Comparison of ENCODE assay signal across 9 mouse cellular contexts in the genomic region with DNA sequence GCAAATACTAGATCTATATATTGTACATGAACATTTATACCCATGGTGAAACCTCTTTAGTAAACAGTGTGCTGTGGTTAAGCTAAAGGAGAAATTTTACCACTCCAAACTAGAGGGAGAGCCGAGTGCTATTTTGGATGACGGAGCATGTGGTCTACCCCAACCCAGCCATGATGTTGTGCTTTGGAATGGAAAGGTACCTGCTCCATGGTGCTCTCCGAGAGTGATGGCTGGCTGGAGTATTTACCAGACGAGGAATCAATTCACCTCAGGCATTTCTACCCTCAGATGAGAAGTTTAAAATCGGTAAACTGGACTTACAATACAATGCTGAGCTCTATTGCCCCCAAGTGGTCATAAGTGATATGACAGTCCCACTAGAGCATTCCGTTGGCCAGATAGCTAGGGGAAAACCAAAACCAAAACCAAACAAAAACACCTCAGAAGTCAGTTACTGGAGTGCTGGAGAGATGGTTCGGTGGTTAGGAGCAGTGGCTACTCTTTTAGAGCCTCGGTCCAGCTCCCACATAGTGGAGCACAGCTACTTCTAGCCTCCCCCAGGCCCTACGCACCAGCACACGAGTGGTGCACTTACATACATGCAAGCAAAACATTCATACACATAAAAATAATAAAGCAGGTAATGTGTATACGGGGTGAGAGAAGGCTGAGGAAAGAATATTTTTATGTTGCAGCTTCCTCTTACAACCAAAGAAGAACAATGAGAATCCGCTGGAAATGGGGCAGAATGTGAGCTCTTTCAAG.
DNase-seq lines count a peak whose midpoint lies in the region; ATAC-seq and TF ChIP-seq lines count a peak whose summit lies in the region.
"Had no signal": no experiment of that assay in that cellular context is flagged by ENCODE, and none has a peak within 500 bp of the region (broad histone marks: within the 10 kb centered on the region; RNA-seq: fewer than 3 reads in every experiment).

No protein-coding gene starts in this region.

- H3K36me3 ChIP-seq in intestine, embryonic 14.5 days (ENCODE audit: control insufficient read depth, insufficient read depth, low read length): peaks cover 7% of the 10 kb centered on the region
- no peaks in the 10 kb centered on the region for H3K36me3 ChIP-seq in intestine, embryonic 16.5 days (ENCODE audit: control insufficient read depth, insufficient read depth, low read length)
- no peaks in the 10 kb centered on the region for H3K36me3 ChIP-seq in midbrain, embryonic 11.5 days (ENCODE audit: control insufficient read depth, insufficient read depth, low read length)

- no peaks in the 10 kb centered on the region for H3K27me3 ChIP-seq in intestine, embryonic 14.5 days (replicated peaks; ENCODE audit: control insufficient read depth, insufficient read depth, low read length)
- no peaks in the 10 kb centered on the region for H3K27me3 ChIP-seq in intestine, embryonic 16.5 days (replicated peaks; ENCODE audit: control insufficient read depth, insufficient read depth, low read length)
- H3K27me3 ChIP-seq in Patski: no peaks in the 10 kb centered on the region
- H3K27me3 ChIP-seq in midbrain, embryonic 11.5 days (ENCODE audit: control insufficient read depth, insufficient read depth, low read length): no peaks in the 10 kb centered on the region
- H3K27me3 ChIP-seq: embryonic facial prominence, embryonic 13.5 days had no signal

- WGBS in intestine, embryonic 14.5 days: 58% methylated on average over 12 of the region's 12 CpGs
- WGBS in intestine, embryonic 16.5 days: 55% methylated on average over 12 of the region's 12 CpGs
- 65% methylated on average over 12 of the region's 12 CpGs for WGBS in midbrain, embryonic 11.5 days

- in situ Hi-C loops in Patski (cut with MboI; ENCODE audit: low pct_unique_long_range_greater_than_20kb): no loop called here

- ATAC-seq in intestine, embryonic 14.5 days (replicated peaks; ENCODE audit: low FRiP score, low TSS enrichment, low read depth): no peak
- no peak for ATAC-seq in intestine, embryonic 16.5 days
- peak; percentile 44 for ATAC-seq in Patski
- ATAC-seq in midbrain, embryonic 11.5 days (ENCODE audit: low FRiP score): no peak

- H3K9me3 ChIP-seq in intestine, embryonic 14.5 days (ENCODE audit: control insufficient read depth, low read length): no peaks in the 10 kb centered on the region
- no peaks in the 10 kb centered on the region for H3K9me3 ChIP-seq in intestine, embryonic 16.5 days (ENCODE audit: control insufficient read depth, low read length)
- H3K9me3 ChIP-seq in midbrain, embryonic 11.5 days (ENCODE audit: control insufficient read depth, low read length): no peaks in the 10 kb centered on the region
- H3K9me3 ChIP-seq: embryonic facial prominence, embryonic 13.5 days had no signal

- H3K4me1 ChIP-seq in intestine, embryonic 14.5 days (replicated peaks; ENCODE audit: control insufficient read depth, insufficient read depth, low read length): no peaks in the 10 kb centered on the region
- no peaks in the 10 kb centered on the region for H3K4me1 ChIP-seq in intestine, embryonic 16.5 days (ENCODE audit: control insufficient read depth, insufficient read depth, low read length)
- 0 out of 2 replicates have a peak, but pooled peaks cover 2% of the 10 kb centered on the region for H3K4me1 ChIP-seq in midbrain, embryonic 11.5 days (ENCODE audit: control insufficient read depth, insufficient read depth, low read length)

- H3K4me3 ChIP-seq in intestine, embryonic 14.5 days (ENCODE audit: low read depth, low read length): no peak overlapping the region
- H3K4me3 ChIP-seq in intestine, embryonic 16.5 days (ENCODE audit: low read length): no peak overlapping the region
- H3K4me3 ChIP-seq in midbrain, embryonic 11.5 days (ENCODE audit: low read depth, low read length): no peak overlapping the region
- H3K4me3 ChIP-seq: embryonic facial prominence, embryonic 13.5 days had no signal

- no peak overlapping the region for H3K9ac ChIP-seq in intestine, embryonic 14.5 days (ENCODE audit: low read length)
- H3K9ac ChIP-seq in intestine, embryonic 16.5 days (ENCODE audit: low read depth, low read length): no peak overlapping the region
- H3K9ac ChIP-seq in midbrain, embryonic 11.5 days (ENCODE audit: low read length): no peak overlapping the region
- H3K9ac ChIP-seq: embryonic facial prominence, embryonic 13.5 days had no signal

- H3K27ac ChIP-seq in intestine, embryonic 14.5 days (ENCODE audit: low read depth): no peak overlapping the region
- H3K27ac ChIP-seq in intestine, embryonic 16.5 days (ENCODE audit: low read length): no peak overlapping the region
- H3K27ac ChIP-seq in midbrain, embryonic 11.5 days (ENCODE audit: low read depth, low read length): no peak overlapping the region
- H3K27ac ChIP-seq: embryonic facial prominence, embryonic 13.5 days had no signal

- TF ChIP-seq CTCF in Patski (IDR thresholded peaks at IDR 0.05): peak; percentile 72

- POLR2A ChIA-PET in Patski (lab: Charles Lee): interaction anchor here (0.6 kb wide), 1 partner anchor 72 kb away, joined by 3 read pairs; no protein-coding TSS in a partner anchor

- H3K4me2 ChIP-seq in intestine, embryonic 14.5 days (ENCODE audit: low read length): no peak overlapping the region
- no peak overlapping the region for H3K4me2 ChIP-seq in intestine, embryonic 16.5 days (ENCODE audit: low read depth, low read length)
- no peak overlapping the region for H3K4me2 ChIP-seq in midbrain, embryonic 11.5 days
- H3K4me2 ChIP-seq: embryonic facial prominence, embryonic 13.5 days had no signal

- CTCF ChIA-PET in Patski (lab: Charles Lee): interaction anchor here (1.1 to 2.1 kb wide), 9 partner anchors 9 to 68 kb away, joined by 3 to 16 read pairs (median 4); no protein-coding TSS in a partner anchor

- DNase-seq in intestine, embryonic 14.5 days (ENCODE audit: low spot score): peak; percentile 65
- DNase-seq in Patski (ENCODE audit: low read depth, low spot score): peak; percentile 28
- peak; percentile 74 to 76 for DNase-seq in cerebellum, postnatal 14 days
- DNase-seq in heart, postnatal 4 days: peak; percentile 59
- DNase-seq in layer of hippocampus, postnatal 14 days (ENCODE audit: low spot score in 2 of 2): peak; percentile 52 to 78
- peak; percentile 94 for DNase-seq in midbrain, embryonic 11.5 days (ENCODE audit: low spot score, missing footprints)
- peak; percentile 37 to 39 for DNase-seq in spleen, postnatal 36 days (ENCODE audit: low spot score in 2 of 2)

Comparison
In these comparisons a context has a peak if more than half of its experiments do, and no peak if none do; other contexts are left out.
1. DNase-seq: peak in every context shown above with its lines; median percentile 94 in midbrain, embryonic 11.5 days; 75 in cerebellum, postnatal 14 days; 65 in intestine, embryonic 14.5 days; 65 in layer of hippocampus, postnatal 14 days; 59 in heart, postnatal 4 days; 38 in spleen, postnatal 36 days; 28 in Patski.